Mouse (Mus musculus) midbrain, embryonic 12.5 days (tissue): ENCODE measurements around the gene Kif5a. TPM values are rescaled to one million over a fixed set of nuclear protein-coding genes. Genes with fewer than 3 reads are reported as not detected.

Source experiments
- ATAC-seq: fragments of 200-750 bp; cut with Nextera tagmentation; 2 replicates; pipeline ENCODE4 v1.8.0; 2017; ENCODE audit warnings: low read depth, moderate TSS enrichment, moderate library complexity; ENCODE audit not compliant: low FRiP score
- H3K27ac ChIP-seq: fragments of 300-500 bp; sonication (generic); replicated peaks from 2 replicates; pipeline ENCODE4 v1.5.1; 2016; ENCODE audit warnings: mild to moderate bottlenecking
- H3K27me3 ChIP-seq: fragments of 300-500 bp; sonication (generic); 2 replicates; pipeline ENCODE4 v1.6.1; 2016; ENCODE audit warnings: mild to moderate bottlenecking
- H3K36me3 ChIP-seq: fragments of 300-500 bp; sonication (generic); 2 replicates; pipeline ENCODE4 v1.6.1; 2016
- H3K4me1 ChIP-seq: fragments of 300-500 bp; sonication (generic); 2 replicates; pipeline ENCODE4 v1.6.1; 2016
- H3K4me2 ChIP-seq: fragments of 300-500 bp; sonication (generic); replicated peaks from 2 replicates; pipeline ENCODE4 v1.6.1; 2016; ENCODE audit warnings: mild to moderate bottlenecking, moderate library complexity
- H3K4me3 ChIP-seq: fragments of 300-500 bp; sonication (generic); 2 replicates; pipeline ENCODE4 v1.5.1; 2016; ENCODE audit warnings: mild to moderate bottlenecking
- H3K9ac ChIP-seq: fragments of 300-500 bp; sonication (generic); replicated peaks from 2 replicates; pipeline ENCODE4 v1.6.1; 2016; ENCODE audit warnings: mild to moderate bottlenecking, moderate library complexity
- H3K9me3 ChIP-seq: fragments of 300-500 bp; sonication (generic); 2 replicates; pipeline ENCODE4 v1.6.1; 2016; ENCODE audit warnings: mild to moderate bottlenecking
- WGBS: fragments of 180-500 bp; shearing (Covaris S2); methylation state at CpG from one replicate; pipeline ENCODE4 v1.1.7; 2016; 5-methylcytosine and 5-hydroxymethylcytosine counted together
- polyA plus RNA-seq: library from polyadenylated mRNA; unstranded; fragments of >200 nt; fragmentation: Nextera tagmentation; extraction: Ambion mirVana; gene quantifications from 2 replicates; pipeline ENCODE4 v1.2.1, GENCODE M21; 2016

Kif5a gene
- polyA plus RNA-seq, 1 experiment from 2014 or later = 53.9 TPM

GRCm38 (mm10) chr10:127269884-127270283, 6.7 kb upstream of the Kif5a start:
- Histone ChIP-seq H3K9me3 (no peaks in the 10 kb centered on the region), H3K4me3 (no peak overlapping the region), H3K27ac (no peak overlapping the region), H3K36me3 (peaks cover 59% of the 10 kb centered on the region), H3K4me1 (peaks cover 26% of the 10 kb centered on the region), H3K9ac (no peak overlapping the region), H3K4me2 (no peak overlapping the region), H3K27me3 (peaks cover 2% of the 10 kb centered on the region; the same call in 1 of the 2 replicates)
- no peak for ATAC-seq
- 74% methylated on average over 4 of the region's 4 CpGs for WGBS

GRCm38 (mm10) chr10:127269036-127269435, 5.9 kb upstream of the Kif5a start:
- H3K4me3 ChIP-seq = no peak overlapping the region
- peaks cover 26% of the 10 kb centered on the region for H3K4me1 ChIP-seq
- 89% methylated on average over 12 of the region's 12 CpGs for WGBS
- no peaks in the 10 kb centered on the region for H3K9me3 ChIP-seq
- no peak for ATAC-seq
- H3K4me2 ChIP-seq = no peak overlapping the region
- H3K27me3 ChIP-seq = peaks cover 11% of the 10 kb centered on the region
- no peak overlapping the region for H3K9ac ChIP-seq
- no peak overlapping the region for H3K27ac ChIP-seq
- peaks cover 51% of the 10 kb centered on the region for H3K36me3 ChIP-seq

- ATAC-seq = no peak
- WGBS = 93% methylated on average over 5 of the region's 5 CpGs
- no peak overlapping the region for H3K27ac ChIP-seq
- no peak overlapping the region for H3K4me3 ChIP-seq
- H3K9me3 ChIP-seq = no peaks in the 10 kb centered on the region
- H3K4me2 ChIP-seq = no peak overlapping the region
- H3K27me3 ChIP-seq = peaks cover 12% of the 10 kb centered on the region
- peaks cover 29% of the 10 kb centered on the region for H3K4me1 ChIP-seq
- H3K9ac ChIP-seq = no peak overlapping the region; the same call in 1 of the 2 replicates
- H3K36me3 ChIP-seq = peaks cover 46% of the 10 kb centered on the region
These were observed 5.3 kb upstream of the Kif5a start for GRCm38 (mm10) chr10:127268401-127268800.

GRCm38 (mm10) chr10:127267318-127267717, 4.2 kb upstream of the Kif5a start:
- Histone ChIP-seq H3K36me3 (peaks cover 36% of the 10 kb centered on the region), H3K4me3 (peak overlapping the region; percentile 98), H3K4me1 (peaks cover 38% of the 10 kb centered on the region), H3K27ac (no peak overlapping the region), H3K27me3 (peaks cover 18% of the 10 kb centered on the region), H3K9me3 (no peaks in the 10 kb centered on the region), H3K9ac (peak overlapping the region; percentile 99), H3K4me2 (peak overlapping the region; percentile 93)
- ATAC-seq = no peak
- WGBS = 72% methylated on average over 5 of the region's 5 CpGs

GRCm38 (mm10) chr10:127266112-127267091, 3.3 kb upstream of the Kif5a start, which contains the start of gene Dctn2:
TSS of gene Dctn2 (plus strand) at chr10:127266368.
- H3K4me2 ChIP-seq = peak within 1 kb of the TSS; percentile 93
- H3K4me1 ChIP-seq = peaks cover 38% of the 10 kb centered on the region
- H3K27ac ChIP-seq = peak within 1 kb of the TSS; percentile 90
- WGBS = under 1% methylated on average over 70 of the region's 70 CpGs
- ATAC-seq = peak; percentile 97
- peak within 1 kb of the TSS; percentile 98 for H3K4me3 ChIP-seq
- H3K27me3 ChIP-seq = peaks cover 23% of the 10 kb centered on the region
- H3K9me3 ChIP-seq = no peaks in the 10 kb centered on the region
- peak within 1 kb of the TSS; percentile 99 for H3K9ac ChIP-seq
- H3K36me3 ChIP-seq = peaks cover 27% of the 10 kb centered on the region

- H3K4me2 ChIP-seq = peak overlapping the region; percentile 93
- H3K36me3 ChIP-seq = peaks cover 21% of the 10 kb centered on the region
- no peaks in the 10 kb centered on the region for H3K9me3 ChIP-seq
- ATAC-seq = peak; percentile 52
- peaks cover 43% of the 10 kb centered on the region for H3K4me1 ChIP-seq
- peak overlapping the region; percentile 98; the same call in 1 of the 2 replicates for H3K4me3 ChIP-seq
- WGBS = 31% methylated on average over 4 of the region's 4 CpGs
- 0 out of 2 replicates have a peak overlapping the region, but pooled peaks have one; percentile 90 for H3K27ac ChIP-seq
- H3K27me3 ChIP-seq = peaks cover 29% of the 10 kb centered on the region
- no peak overlapping the region for H3K9ac ChIP-seq
These were observed 2.6 kb upstream of the Kif5a start for GRCm38 (mm10) chr10:127265727-127266111.

- no peak overlapping the region for H3K9ac ChIP-seq
- H3K36me3 ChIP-seq = peaks cover 14% of the 10 kb centered on the region
- H3K4me2 ChIP-seq = no peak overlapping the region
- H3K27ac ChIP-seq = no peak overlapping the region
- WGBS = 64% methylated on average over 4 of the region's 4 CpGs
- no peak overlapping the region for H3K4me3 ChIP-seq
- no peak for ATAC-seq
- H3K9me3 ChIP-seq = no peaks in the 10 kb centered on the region
- peaks cover 46% of the 10 kb centered on the region for H3K4me1 ChIP-seq
- H3K27me3 ChIP-seq = peaks cover 29% of the 10 kb centered on the region
These were observed 1.8 kb upstream of the Kif5a start for GRCm38 (mm10) chr10:127264971-127265370.

GRCm38 (mm10) chr10:127264336-127264735, 1.2 kb upstream of the Kif5a start:
- Histone ChIP-seq H3K4me2 (no peak overlapping the region), H3K27ac (no peak overlapping the region), H3K9me3 (no peaks in the 10 kb centered on the region), H3K4me1 (peaks cover 52% of the 10 kb centered on the region), H3K4me3 (no peak overlapping the region), H3K9ac (no peak overlapping the region), H3K36me3 (peaks cover 11% of the 10 kb centered on the region; the same call in 1 of the 2 replicates), H3K27me3 (peaks cover 29% of the 10 kb centered on the region)
- WGBS = 84% methylated on average over 8 of the region's 8 CpGs
- no peak for ATAC-seq

- 39% methylated on average over 3 of the region's 3 CpGs for WGBS
- Histone ChIP-seq H3K4me1 (peaks cover 52% of the 10 kb centered on the region), H3K9ac (peak overlapping the region; percentile 82; the same call in 1 of the 2 replicates), H3K36me3 (peaks cover 5% of the 10 kb centered on the region; the same call in 1 of the 2 replicates), H3K27ac (0 out of 2 replicates have a peak overlapping the region, but pooled peaks have one; percentile 81), H3K9me3 (no peaks in the 10 kb centered on the region), H3K27me3 (peaks cover 31% of the 10 kb centered on the region), H3K4me2 (peak overlapping the region; percentile 75), H3K4me3 (no peak overlapping the region)
- ATAC-seq = no peak
These were observed 483 bp upstream of the Kif5a start for GRCm38 (mm10) chr10:127263631-127264030.

GRCm38 (mm10) chr10:127261706-127262547, 1.2 kb downstream of the Kif5a start:
- peak overlapping the region; percentile 81 for H3K27ac ChIP-seq

GRCm38 (mm10) chr10:127258489-127258888, 4.7 kb downstream of the Kif5a start:
- WGBS = 83% methylated on average over 8 of the region's 8 CpGs

More at GRCm38 (mm10) chr10:127261706-127262547, 1.2 kb downstream of the Kif5a start:
- H3K4me2 ChIP-seq = peak overlapping the region; percentile 75
- peak overlapping the region; percentile 82 for H3K9ac ChIP-seq
- H3K4me3 ChIP-seq = peak overlapping the region; percentile 60
- peaks cover 40% of the 10 kb centered on the region for H3K4me1 ChIP-seq
- no peaks in the 10 kb centered on the region; the same call in 1 of the 2 replicates for H3K36me3 ChIP-seq
- no peak for ATAC-seq
- peaks cover 32% of the 10 kb centered on the region for H3K27me3 ChIP-seq
- 62% methylated on average over 15 of the region's 15 CpGs for WGBS
- no peaks in the 10 kb centered on the region for H3K9me3 ChIP-seq

More at GRCm38 (mm10) chr10:127258489-127258888, 4.7 kb downstream of the Kif5a start:
- Histone ChIP-seq H3K4me1 (peaks cover 36% of the 10 kb centered on the region), H3K4me2 (0 out of 2 replicates have a peak overlapping the region, but pooled peaks have one; percentile 75), H3K27me3 (peaks cover 19% of the 10 kb centered on the region), H3K27ac (no peak overlapping the region), H3K9ac (no peak overlapping the region; the same call in 1 of the 2 replicates), H3K36me3 (no peaks in the 10 kb centered on the region; the same call in 1 of the 2 replicates), H3K9me3 (no peaks in the 10 kb centered on the region), H3K4me3 (no peak overlapping the region)
- no peak for ATAC-seq
